Mouse (Mus musculus) forebrain, postnatal 0 days (tissue): ENCODE measurements around the gene Znrf3. TPM values are rescaled to one million over a fixed set of nuclear protein-coding genes. Genes with fewer than 3 reads are reported as not detected.

Experiments used
- ATAC-seq: fragments of 200-750 bp; cut with Nextera tagmentation; 2 replicates; pipeline ENCODE4 v1.8.0; 2017; ENCODE audit warnings: mild to moderate bottlenecking, moderate library complexity
- DNase-seq: peaks from one replicate; pipeline ENCODE4 v3.0.0-alpha.2; 2015
- H3K27ac ChIP-seq: fragments of 300-500 bp; sonication (generic); 2 replicates; pipeline ENCODE4 v1.5.1; 2014; ENCODE audit warnings: low read depth, mild to moderate bottlenecking, antibody characterized with exemption, low read length, moderate library complexity, mixed read lengths
- H3K27me3 ChIP-seq: fragments of 300-500 bp; sonication (generic); 2 replicates; pipeline ENCODE4 v1.6.1; 2014; ENCODE audit warnings: mild to moderate bottlenecking, low read length, mixed read lengths; ENCODE audit not compliant: insufficient read depth
- H3K36me3 ChIP-seq: fragments of 300-500 bp; sonication (generic); 2 replicates; pipeline ENCODE4 v1.6.1; 2014; ENCODE audit warnings: mild to moderate bottlenecking, moderate library complexity; ENCODE audit not compliant: insufficient read depth
- H3K4me1 ChIP-seq: fragments of 300-500 bp; sonication (generic); 2 replicates; pipeline ENCODE4 v1.6.1; 2014; ENCODE audit warnings: antibody characterized with exemption; ENCODE audit not compliant: insufficient read depth
- H3K4me2 ChIP-seq: fragments of 300-500 bp; sonication (generic); 2 replicates; pipeline ENCODE4 v1.6.1; 2014; ENCODE audit warnings: low read depth, mild to moderate bottlenecking, moderate library complexity
- H3K4me3 ChIP-seq: fragments of 300-500 bp; sonication (generic); 2 replicates; pipeline ENCODE4 v1.5.1; 2014; ENCODE audit warnings: low read depth, low read length, mixed read lengths
- H3K9ac ChIP-seq: fragments of 300-500 bp; sonication (generic); 2 replicates; pipeline ENCODE4 v1.6.1; 2014; ENCODE audit warnings: mild to moderate bottlenecking
- H3K9me3 ChIP-seq: fragments of 300-500 bp; sonication (generic); 2 replicates; pipeline ENCODE4 v1.6.1; 2016; ENCODE audit warnings: low read length
- CTCF ChIP-seq: sonication (generic); IDR thresholded peaks from 2 replicates; pipeline ENCODE4 v1.5.1; 2016; ENCODE audit warnings: antibody characterized with exemption, control low read depth, low read depth
- WGBS: fragments of 180-500 bp; shearing (Covaris S2); extraction: QIAGEN DNeasy Blood & Tissue Kit; methylation state at CpG from one replicate; pipeline ENCODE4 v1.1.7; 2014; 5-methylcytosine and 5-hydroxymethylcytosine counted together
- polyA plus RNA-seq: library from polyadenylated mRNA; unstranded; fragments of >200 nt; fragmentation: Nextera tagmentation; extraction: Ambion mirVana; gene quantifications from 2 replicates; pipeline ENCODE4 v1.2.1, GENCODE M21; 2015
- total RNA-seq: library from RNA; depleted of rRNA; stranded (reverse); fragments of >200 nt; gene quantifications from 2 replicates; pipeline ENCODE4 v1.2.3, GENCODE M21; 2014

Znrf3 gene
- total and polyA plus RNA-seq, 2 experiments from 2014 or later, result 8.3 to 9.1 TPM

DNA sequence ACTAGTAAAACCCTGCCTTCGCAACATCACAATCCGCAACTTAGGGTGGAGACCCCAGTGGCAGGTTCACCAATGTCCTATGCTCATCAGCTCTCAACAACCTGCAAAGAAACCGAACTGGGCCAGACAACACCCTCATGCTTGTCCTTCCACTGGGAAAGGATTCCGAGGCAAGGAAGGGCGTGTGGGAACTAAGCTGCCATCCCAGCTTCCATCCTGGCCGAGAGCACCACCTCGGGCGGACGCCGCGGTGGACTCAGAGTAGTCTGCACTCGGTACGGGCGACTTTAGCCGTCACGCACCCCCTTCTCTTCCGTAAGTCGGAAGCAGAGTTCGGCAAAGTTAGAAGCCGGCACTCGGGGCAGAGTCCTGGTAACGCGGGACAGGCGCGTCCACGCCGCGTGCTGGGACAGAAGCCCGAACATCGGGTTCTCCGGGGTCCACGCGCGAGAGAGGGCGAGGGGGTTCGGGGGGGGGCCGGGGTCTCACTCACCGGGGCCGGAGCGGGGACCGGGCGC lies 183.6 kb downstream of the Znrf3 start:
- Histone ChIP-seq H3K4me3 (peak overlapping the region; percentile 73), H3K9me3 (no peaks in the 10 kb centered on the region), H3K27ac (no peak overlapping the region), H3K27me3 (no peaks in the 10 kb centered on the region; the same call in 1 of the 2 replicates), H3K4me1 (peaks cover 8% of the 10 kb centered on the region; the same call in 1 of the 2 replicates), H3K9ac (peak overlapping the region; percentile 63), H3K36me3 (no peaks in the 10 kb centered on the region), H3K4me2 (peak overlapping the region; percentile 84)
- WGBS, result under 1% methylated on average over 42 of the region's 42 CpGs
- no peak for TF ChIP-seq CTCF
- DNase-seq (peak; percentile 30), ATAC-seq (peak; percentile 40)

DNA sequence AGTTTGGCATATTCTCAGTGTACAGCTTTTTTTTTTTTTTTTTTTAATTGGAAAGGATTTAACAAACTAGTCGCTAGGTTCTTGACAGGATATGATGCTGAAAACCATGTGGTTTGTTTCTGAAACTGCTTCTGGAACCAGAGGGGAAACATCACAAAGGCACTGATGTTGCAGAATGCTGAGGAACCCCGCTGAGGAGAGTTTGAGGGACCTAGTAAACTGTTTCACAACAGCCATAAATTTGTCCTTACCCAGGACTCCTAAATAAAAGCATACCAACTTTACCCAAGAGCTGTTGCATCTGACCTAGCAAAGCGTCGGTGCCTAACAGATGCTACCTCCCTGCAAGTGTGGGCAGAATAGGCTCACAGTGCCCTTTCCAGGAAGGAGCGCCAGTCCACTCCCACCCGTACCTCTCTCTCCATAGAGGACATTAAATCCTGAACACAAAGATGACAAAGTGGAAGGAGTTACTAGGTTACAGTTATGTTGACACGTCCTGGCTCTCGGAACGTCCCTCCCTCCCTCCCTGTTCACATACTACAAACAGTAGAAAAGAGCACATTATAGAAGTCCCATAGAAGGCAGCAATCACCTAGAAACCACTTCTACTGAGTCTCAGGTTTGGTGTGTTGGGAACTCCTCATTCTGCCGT lies 184.6 kb downstream of the Znrf3 start:
- Histone ChIP-seq H3K36me3 (no peaks in the 10 kb centered on the region), H3K4me3 (peak overlapping the region; percentile 73), H3K9me3 (no peaks in the 10 kb centered on the region), H3K9ac (no peak overlapping the region), H3K4me1 (peaks cover 8% of the 10 kb centered on the region; the same call in 1 of the 2 replicates), H3K4me2 (peak overlapping the region; percentile 84), H3K27me3 (no peaks in the 10 kb centered on the region; the same call in 1 of the 2 replicates), H3K27ac (no peak overlapping the region)
- WGBS, result 52% methylated on average over 10 of the region's 10 CpGs
- DNase-seq, result no peak
- no peak for TF ChIP-seq CTCF
- ATAC-seq, result no peak

DNA sequence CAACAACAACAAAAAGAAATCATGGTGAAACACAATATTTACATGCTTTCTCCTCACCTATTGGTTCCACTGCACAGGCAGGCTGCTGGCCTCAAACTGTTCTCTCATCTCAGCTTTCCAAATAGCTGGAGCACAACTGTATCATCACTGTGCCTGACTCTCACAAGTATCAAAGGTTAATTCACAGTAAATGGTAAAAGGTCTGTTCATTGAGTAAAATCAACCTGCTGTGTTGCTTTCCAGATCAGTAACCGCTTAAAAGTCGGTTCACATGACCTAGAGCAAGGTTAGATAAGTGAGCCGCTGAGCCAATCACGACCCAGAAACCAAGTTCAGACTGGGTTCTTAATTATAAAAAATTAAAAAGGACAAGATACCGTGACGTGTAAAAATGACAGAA lies 186.6 kb downstream of the Znrf3 start:
- no peak overlapping the region for H3K27ac ChIP-seq
- H3K36me3 ChIP-seq, result no peaks in the 10 kb centered on the region
- no peak overlapping the region for H3K9ac ChIP-seq
- no peak for TF ChIP-seq CTCF
- ATAC-seq (no peak), DNase-seq (no peak)
- WGBS, result 99% methylated on average over 6 of the region's 6 CpGs
- peaks cover 8% of the 10 kb centered on the region; the same call in 1 of the 2 replicates for H3K4me1 ChIP-seq
- H3K4me3 ChIP-seq, result no peak overlapping the region
- H3K9me3 ChIP-seq, result no peaks in the 10 kb centered on the region
- no peaks in the 10 kb centered on the region; the same call in 1 of the 2 replicates for H3K27me3 ChIP-seq
- no peak overlapping the region for H3K4me2 ChIP-seq

DNA sequence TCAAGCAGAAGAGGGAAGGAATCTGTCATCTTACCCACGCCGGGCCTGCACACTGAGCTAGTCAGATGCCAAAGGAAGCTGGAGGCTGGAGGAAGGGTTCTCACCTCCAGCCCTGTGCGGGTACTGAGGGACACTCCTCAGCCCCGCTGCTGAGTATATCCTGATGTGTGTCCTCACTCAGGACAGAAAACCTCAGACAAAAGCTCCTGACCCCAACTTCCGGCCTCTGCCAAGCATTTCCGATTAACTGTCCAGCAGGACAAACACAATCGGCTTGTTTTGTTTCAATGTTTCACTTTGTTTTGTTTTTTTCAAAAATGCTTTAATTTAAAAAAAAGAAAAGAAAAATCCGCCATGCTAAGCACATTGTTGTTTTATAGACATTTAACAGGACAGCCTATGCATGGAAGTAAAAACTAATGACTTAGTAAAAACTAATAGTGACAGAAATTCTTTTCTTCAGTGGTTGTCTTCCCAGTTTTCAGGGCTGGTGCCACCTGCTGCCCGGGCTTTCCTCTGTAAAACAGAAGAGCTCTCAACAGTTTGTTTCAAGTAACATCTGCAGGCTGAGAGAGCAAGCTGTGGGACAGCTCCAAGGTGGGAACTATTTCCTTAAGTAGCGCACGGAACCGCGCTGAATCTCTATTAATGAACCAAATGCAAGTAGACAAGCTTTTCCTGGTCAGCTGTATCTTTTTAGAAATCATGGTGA lies 187.3 kb downstream of the Znrf3 start:
- Histone ChIP-seq H3K27ac (no peak overlapping the region), H3K27me3 (no peaks in the 10 kb centered on the region; the same call in 1 of the 2 replicates), H3K4me2 (no peak overlapping the region), H3K9ac (no peak overlapping the region), H3K4me3 (no peak overlapping the region), H3K36me3 (no peaks in the 10 kb centered on the region), H3K9me3 (no peaks in the 10 kb centered on the region), H3K4me1 (peaks cover 8% of the 10 kb centered on the region; the same call in 1 of the 2 replicates)
- TF ChIP-seq CTCF, result no peak
- 79% methylated on average over 13 of the region's 13 CpGs for WGBS
- no peak for DNase-seq
- ATAC-seq, result no peak

DNA sequence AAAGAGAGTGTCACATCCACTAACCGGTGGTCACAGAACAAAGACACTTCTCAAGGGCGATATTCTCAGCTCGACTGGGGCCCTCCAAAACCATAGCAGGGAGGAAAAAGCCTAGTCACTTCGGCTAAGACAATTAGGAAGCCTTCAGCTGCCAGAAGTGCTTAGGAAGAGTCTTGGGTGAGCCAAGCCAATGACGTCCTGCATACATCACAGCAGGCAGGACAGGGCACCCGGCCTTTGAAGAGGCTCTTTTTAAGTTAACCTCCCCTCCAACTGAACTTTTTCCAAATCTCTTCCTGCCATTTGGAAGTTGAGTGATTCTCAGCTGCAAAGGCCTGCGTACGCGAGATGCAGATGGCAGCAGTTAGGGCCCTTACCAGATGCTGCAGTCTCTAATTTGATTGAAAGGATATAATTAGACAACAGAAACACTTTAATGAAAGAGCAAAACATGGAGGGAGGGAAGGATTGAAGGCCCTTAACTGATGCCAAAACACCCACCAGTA lies 189.1 kb downstream of the Znrf3 start:
- peak; percentile 79 for ATAC-seq
- no peaks in the 10 kb centered on the region; the same call in 1 of the 2 replicates for H3K27me3 ChIP-seq
- no peak overlapping the region for H3K4me2 ChIP-seq
- 0 out of 2 replicates have a peak, but pooled peaks cover 8% of the 10 kb centered on the region for H3K4me1 ChIP-seq
- no peak overlapping the region for H3K4me3 ChIP-seq
- no peak overlapping the region; the same call in 1 of the 2 replicates for H3K27ac ChIP-seq
- H3K36me3 ChIP-seq, result no peaks in the 10 kb centered on the region
- WGBS, result 12% methylated on average over 9 of the region's 9 CpGs
- no peak for TF ChIP-seq CTCF
- no peak overlapping the region for H3K9ac ChIP-seq
- H3K9me3 ChIP-seq, result no peaks in the 10 kb centered on the region
- peak; percentile 71 for DNase-seq

DNA sequence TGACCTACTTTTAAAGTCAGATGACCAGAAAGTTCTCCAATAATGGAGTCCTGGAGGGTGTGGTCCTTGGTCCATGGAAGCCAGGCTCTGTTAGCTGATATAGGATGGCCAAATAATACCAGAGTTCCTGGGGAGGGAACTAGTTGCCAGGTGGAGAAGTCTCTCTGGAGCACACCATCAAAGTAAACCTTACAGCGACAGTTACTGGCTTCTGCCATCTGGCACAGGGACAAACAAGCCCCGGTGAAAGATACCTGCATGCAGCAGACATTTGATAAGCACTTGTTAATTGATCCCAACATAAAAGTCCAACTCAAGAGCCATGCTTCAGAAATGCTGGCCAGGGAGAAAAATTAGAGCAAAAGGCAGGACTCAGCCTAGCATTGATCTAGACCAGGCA lies 190.6 kb downstream of the Znrf3 start:
- Histone ChIP-seq H3K27me3 (no peaks in the 10 kb centered on the region), H3K36me3 (no peaks in the 10 kb centered on the region), H3K4me1 (0 out of 2 replicates have a peak, but pooled peaks cover 8% of the 10 kb centered on the region), H3K27ac (no peak overlapping the region), H3K4me3 (no peak overlapping the region), H3K4me2 (no peak overlapping the region), H3K9ac (no peak overlapping the region), H3K9me3 (no peaks in the 10 kb centered on the region)
- no peak for TF ChIP-seq CTCF
- WGBS, result 78% methylated on average over 2 of the region's 2 CpGs
- ATAC-seq (no peak), DNase-seq (no peak)

DNA sequence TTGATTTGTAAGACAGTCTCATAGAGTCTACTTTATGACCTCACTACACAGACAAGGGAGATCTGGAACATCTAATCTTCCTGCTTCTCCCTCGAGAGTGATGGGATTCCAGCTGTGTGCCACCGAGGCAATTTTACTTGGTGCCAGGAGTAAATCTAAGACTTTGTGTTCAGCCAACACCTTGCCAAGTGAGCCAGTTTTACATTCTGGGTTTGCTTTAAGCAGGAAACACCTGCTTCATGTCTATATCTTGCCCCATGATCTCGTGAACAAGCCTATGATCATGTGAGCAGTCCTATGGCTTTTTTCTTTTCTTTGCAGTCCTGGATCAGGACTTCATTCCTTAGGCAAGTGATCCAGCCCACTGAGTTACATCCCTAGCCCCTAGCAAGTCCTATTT lies 191.1 kb downstream of the Znrf3 start:
- no peak for DNase-seq
- Histone ChIP-seq H3K27me3 (no peaks in the 10 kb centered on the region), H3K36me3 (no peaks in the 10 kb centered on the region), H3K4me3 (no peak overlapping the region), H3K9ac (no peak overlapping the region), H3K9me3 (no peaks in the 10 kb centered on the region), H3K4me2 (no peak overlapping the region), H3K4me1 (0 out of 2 replicates have a peak, but pooled peaks cover 8% of the 10 kb centered on the region), H3K27ac (no peak overlapping the region)
- WGBS, result 74% methylated on average over 3 of the region's 3 CpGs
- no peak for ATAC-seq
- TF ChIP-seq CTCF, result no peak
